Mouse (Mus musculus) heart, postnatal 0 days (tissue): Measurements from ENCODE around the gene Gm11564.
"Not testable (repeated sequence)": the region's sequence is repeated elsewhere in the genome, so short reads cannot be mapped to it uniquely, and the experiment has no call there.

Source experiments
- CTCF ChIP-seq: IDR thresholded peaks from 2 replicates; pipeline ENCODE4 v1.5.1; 2016; ENCODE audit warnings: antibody characterized with exemption, control low read depth, low read depth
- EP300 ChIP-seq: IDR thresholded peaks from 2 replicates; pipeline ENCODE4 v1.6.1; 2016; ENCODE audit warnings: antibody characterized with exemption, low read depth

DNA sequence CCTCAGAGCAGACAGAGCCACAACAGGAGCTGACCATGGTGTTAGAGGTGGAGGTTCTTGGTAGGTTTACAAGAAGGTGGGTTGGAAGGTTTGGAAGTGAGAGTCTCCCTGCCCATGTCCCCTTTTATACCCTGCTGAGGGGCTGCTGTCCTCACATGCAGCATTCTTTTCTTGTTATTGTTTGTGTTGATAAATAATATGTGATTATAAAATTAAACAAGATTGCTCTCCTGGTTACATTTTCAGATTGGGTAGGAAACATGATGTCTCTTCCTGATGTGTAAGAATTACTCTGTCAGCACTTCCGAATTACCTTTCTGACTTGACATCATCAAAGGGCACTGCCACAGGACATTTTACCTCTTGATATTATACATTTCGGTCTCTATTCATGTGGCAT, at the start of gene Gm11564:
- TF ChIP-seq CTCF, EP300: not testable (repeated sequence)
